Mouse (Mus musculus): Measurements from ENCODE around the gene Gas2l1. TPM values are rescaled to one million over a fixed set of nuclear protein-coding genes. Genes with fewer than 3 reads are reported as not detected.

The Gas2l1 gene
- total and polyA plus RNA-seq, 3 experiments, result 41.1 to 89.0 TPM; not detected in 1

GRCm38 (mm10) chr11:5103986-5104509, 38.9 kb upstream of the Gas2l1 start:
- peaks cover 0 to 26% of the 10 kb centered on the region in 2 experiments; a peak in 2 of 4 replicates for H3K36me3 ChIP-seq (ENCODE audit: control insufficient read depth in 1 of 2, insufficient read depth in 2 of 2, low read length in 2 of 2)

DNA sequence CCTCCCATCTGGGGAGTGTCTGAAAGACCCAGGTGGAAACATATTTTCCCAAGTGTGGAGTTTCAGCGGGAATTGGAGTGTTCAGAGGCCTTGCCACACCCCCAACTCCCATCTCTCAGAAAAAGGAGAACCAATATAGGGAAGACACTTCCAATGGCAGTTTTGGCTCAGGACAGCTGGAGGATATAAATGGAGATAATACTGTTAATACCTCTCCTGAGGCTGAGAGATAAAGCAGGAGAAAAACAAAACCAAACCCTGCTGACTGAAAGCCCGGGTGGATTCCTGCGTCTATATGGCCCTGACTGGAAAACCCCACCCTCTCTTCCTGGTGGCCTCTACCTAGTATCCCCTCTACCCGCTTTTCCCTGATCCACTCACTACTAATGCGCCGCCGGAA, 37.3 kb upstream of the Gas2l1 start:
- peak; percentile 91 for DNase-seq (ENCODE audit: low read depth, low spot score)
- Histone ChIP-seq H3K9ac (ENCODE audit: control insufficient read depth, low read depth, low read length, poor library complexity, severe bottlenecking) (peak overlapping the region; percentile 23; the same call in 1 of the 2 replicates), H3K27me3 (ENCODE audit: control insufficient read depth in 1 of 2, insufficient read depth in 2 of 2, low read length in 2 of 2) (no peaks in the 10 kb centered on the region), H3K27ac (ENCODE audit: control insufficient read depth, low read depth, low read length) (peak overlapping the region; percentile 75), H3K4me1 (ENCODE audit: control insufficient read depth in 1 of 2, insufficient read depth in 2 of 2, low read length in 2 of 2) (peaks cover 15 to 32% of the 10 kb centered on the region in 2 experiments), H3K79me2 (ENCODE audit: control insufficient read depth, insufficient read depth, low read length, poor library complexity) (peaks cover 41% of the 10 kb centered on the region), H3K4me3 (ENCODE audit: control insufficient read depth in 1 of 2, insufficient read depth in 1 of 2, low read depth in 2 of 2, low read length in 2 of 2) (0 out of 4 replicates have a peak overlapping the region, but pooled peaks of 1 of the 2 experiments have one; percentile 8), H3K9me3 (replicated peaks; ENCODE audit: insufficient read depth, low read length) (no peaks in the 10 kb centered on the region), H3K36me3 (ENCODE audit: control insufficient read depth in 1 of 2, insufficient read depth in 2 of 2, low read length in 2 of 2) (peaks cover 0 to 26% of the 10 kb centered on the region in 2 experiments; a peak in 2 of 4 replicates)
- TF ChIP-seq MYC (IDR thresholded peaks at IDR 0.05; ENCODE audit: low read depth, low read length), result peak; percentile 23; the same call in 1 of the 2 replicates
- TF ChIP-seq TAL1 (IDR thresholded peaks at IDR 0.05; ENCODE audit: low read length), result peak; percentile 99
- no peak for TF ChIP-seq ELF1 (IDR thresholded peaks at IDR 0.05; ENCODE audit: low read depth, low read length)
- no peak for TF ChIP-seq CHD1 (IDR thresholded peaks at IDR 0.05; ENCODE audit: low read depth, low read length)
- TF ChIP-seq UBTF (IDR thresholded peaks at IDR 0.05; ENCODE audit: borderline replicate concordance, insufficient read depth, low read depth, low read length), result no peak
- TF ChIP-seq POLR2A (IDR thresholded peaks at IDR 0.05; ENCODE audit: control insufficient read depth in 1 of 2, insufficient read depth in 1 of 2, low read depth in 1 of 2, low read length in 2 of 2, poor library complexity in 1 of 2), result no peak
- TF ChIP-seq CHD2 (IDR thresholded peaks at IDR 0.05; ENCODE audit: low read length), result no peak
- TF ChIP-seq SMC3 (IDR thresholded peaks at IDR 0.05; ENCODE audit: low read depth, low read length), result no peak
- TF ChIP-seq SIN3A (IDR thresholded peaks at IDR 0.05; ENCODE audit: low read length), result peak; percentile 89
- TF ChIP-seq ZMIZ1 (IDR thresholded peaks at IDR 0.05; ENCODE audit: low read depth, low read length), result no peak
- no peak for TF ChIP-seq MAFK (IDR thresholded peaks at IDR 0.05; ENCODE audit: borderline replicate concordance, low read depth, low read length)
- no peak for TF ChIP-seq ZKSCAN1 (IDR thresholded peaks at IDR 0.05; ENCODE audit: low read depth, low read length)
- no peak; the same call in 1 of the 2 replicates for TF ChIP-seq ZNF384 (IDR thresholded peaks at IDR 0.05; ENCODE audit: low read depth, low read length)
- TF ChIP-seq ZC3H11A (IDR thresholded peaks at IDR 0.05; ENCODE audit: low read depth, low read length), result no peak
- no peak for TF ChIP-seq NELFE (IDR thresholded peaks at IDR 0.05; ENCODE audit: low read depth, low read length)
- TF ChIP-seq POLR2AphosphoS2 (IDR thresholded peaks at IDR 0.05; ENCODE audit: low read length), result no peak
- TF ChIP-seq E2F4 (IDR thresholded peaks at IDR 0.05; ENCODE audit: borderline replicate concordance, low read depth, low read length), result 0 out of 2 replicates have a peak, but pooled peaks have one; percentile 47
- TF ChIP-seq MXI1 (IDR thresholded peaks at IDR 0.05; ENCODE audit: low read depth, low read length), result no peak
- peak; percentile 9; the same call in 1 of the 2 replicates for TF ChIP-seq MAZ (IDR thresholded peaks at IDR 0.05; ENCODE audit: low read depth, low read length)
- no peak for TF ChIP-seq USF1 (IDR thresholded peaks at IDR 0.05; ENCODE audit: low read depth, low read length)
- no peak for TF ChIP-seq USF2 (IDR thresholded peaks at IDR 0.05; ENCODE audit: borderline replicate concordance in 1 of 2, insufficient read depth in 1 of 2, low read depth in 1 of 2, low read length in 2 of 2)
- TF ChIP-seq ETS1 (IDR thresholded peaks at IDR 0.05; ENCODE audit: low read depth, low read length), result peak; percentile 95
- no peak for TF ChIP-seq NRF1 (IDR thresholded peaks at IDR 0.05; ENCODE audit: insufficient read depth, low read depth, low read length, poor library complexity, severe bottlenecking)
- TF ChIP-seq TBP (IDR thresholded peaks at IDR 0.05; ENCODE audit: low read depth, low read length), result peak; percentile 55; the same call in 1 of the 2 replicates

More at GRCm38 (mm10) chr11:5103986-5104509, 38.9 kb upstream of the Gas2l1 start:
- DNase-seq (ENCODE audit: low read depth, low spot score), result no peak
- no peak overlapping the region for H3K9ac ChIP-seq (ENCODE audit: control insufficient read depth, low read depth, low read length, poor library complexity, severe bottlenecking)
- no peak for TF ChIP-seq ZMIZ1 (IDR thresholded peaks at IDR 0.05; ENCODE audit: low read depth, low read length)
- TF ChIP-seq BHLHE40 (IDR thresholded peaks at IDR 0.05; ENCODE audit: borderline replicate concordance, low read depth, low read length), result no peak
- no peak for TF ChIP-seq SIN3A (IDR thresholded peaks at IDR 0.05; ENCODE audit: low read length)
- no peak for TF ChIP-seq MYB (IDR thresholded peaks at IDR 0.05; ENCODE audit: low read depth, low read length)
- TF ChIP-seq JUND (IDR thresholded peaks at IDR 0.05; ENCODE audit: low read depth, low read length), result no peak
- no peak for TF ChIP-seq EP300 (IDR thresholded peaks at IDR 0.05; ENCODE audit: low read depth in 1 of 2, low read length in 2 of 2)
- TF ChIP-seq MEF2A (IDR thresholded peaks at IDR 0.05; ENCODE audit: extremely low read depth, insufficient replicate concordance, low read depth, low read length, poor library complexity, severe bottlenecking), result no peak
- no peak for TF ChIP-seq USF1 (IDR thresholded peaks at IDR 0.05; ENCODE audit: low read depth, low read length)
- no peak for TF ChIP-seq GATA1 (IDR thresholded peaks at IDR 0.05; ENCODE audit: low read depth, low read length)
- no peak for TF ChIP-seq CTCF (IDR thresholded peaks at IDR 0.05 in 2 of 3, conservative IDR thresholded peaks at IDR 0.05 in 1 of 3; ENCODE audit: control insufficient read depth in 1 of 3, insufficient read depth in 1 of 3, low read depth in 2 of 3, low read length in 3 of 3, poor library complexity in 1 of 3, severe bottlenecking in 1 of 3)
- no peak for TF ChIP-seq NRF1 (IDR thresholded peaks at IDR 0.05; ENCODE audit: insufficient read depth, low read depth, low read length, poor library complexity, severe bottlenecking)
- TF ChIP-seq ZKSCAN1 (IDR thresholded peaks at IDR 0.05; ENCODE audit: low read depth, low read length), result no peak
- no peak for TF ChIP-seq MAX (IDR thresholded peaks at IDR 0.05; ENCODE audit: low read length)
- TF ChIP-seq MYC (IDR thresholded peaks at IDR 0.05; ENCODE audit: low read depth, low read length), result no peak
- TF ChIP-seq TBP (IDR thresholded peaks at IDR 0.05; ENCODE audit: low read depth, low read length), result no peak
- TF ChIP-seq CHD2 (IDR thresholded peaks at IDR 0.05; ENCODE audit: low read length), result no peak
- TF ChIP-seq RCOR1 (IDR thresholded peaks at IDR 0.05; ENCODE audit: low read depth, low read length), result no peak
- TF ChIP-seq MXI1 (IDR thresholded peaks at IDR 0.05; ENCODE audit: low read depth, low read length), result no peak
- peaks cover 15 to 32% of the 10 kb centered on the region in 2 experiments for H3K4me1 ChIP-seq (ENCODE audit: control insufficient read depth in 1 of 2, insufficient read depth in 2 of 2, low read length in 2 of 2)
- H3K27ac ChIP-seq (ENCODE audit: control insufficient read depth, low read depth, low read length), result no peak overlapping the region
- H3K9me3 ChIP-seq (replicated peaks; ENCODE audit: insufficient read depth, low read length), result no peaks in the 10 kb centered on the region
- no peak overlapping the region for H3K4me3 ChIP-seq (ENCODE audit: control insufficient read depth in 1 of 2, insufficient read depth in 1 of 2, low read depth in 2 of 2, low read length in 2 of 2)
- no peaks in the 10 kb centered on the region for H3K27me3 ChIP-seq (ENCODE audit: control insufficient read depth in 1 of 2, insufficient read depth in 2 of 2, low read length in 2 of 2)
- H3K79me2 ChIP-seq (ENCODE audit: control insufficient read depth, insufficient read depth, low read length, poor library complexity), result peaks cover 24% of the 10 kb centered on the region
